Mouse (Mus musculus) kidney, postnatal 0 days (tissue): ENCODE data around the gene Ccdc170. TPM values are rescaled to one million over a fixed set of nuclear protein-coding genes. Genes with fewer than 3 reads are reported as not detected.

Source experiments
- ATAC-seq: fragments of 200-750 bp; cut with Nextera tagmentation; replicated peaks from 2 replicates; pipeline ENCODE4 v1.8.0; 2017; ENCODE audit warnings: low read depth, moderate number of reproducible peaks, moderate TSS enrichment, moderate library complexity; ENCODE audit not compliant: low FRiP score
- DNase-seq: peaks from one replicate; pipeline ENCODE4 v3.0.0-alpha.2; 2016; ENCODE audit warnings: low spot score
- H3K27ac ChIP-seq: fragments of 300-500 bp; sonication (generic); 2 replicates; pipeline ENCODE4 v1.5.1; 2014; ENCODE audit warnings: mild to moderate bottlenecking
- H3K27me3 ChIP-seq: fragments of 300-500 bp; sonication (generic); 2 replicates; pipeline ENCODE4 v1.6.1; 2014; ENCODE audit warnings: low read length, mixed read lengths; ENCODE audit not compliant: insufficient read depth
- H3K36me3 ChIP-seq: fragments of 300-500 bp; sonication (generic); 2 replicates; pipeline ENCODE4 v1.6.1; 2014; ENCODE audit warnings: low read length, mixed read lengths; ENCODE audit not compliant: insufficient read depth
- H3K4me1 ChIP-seq: fragments of 300-500 bp; sonication (generic); replicated peaks from 2 replicates; pipeline ENCODE4 v1.6.1; 2014; ENCODE audit warnings: antibody characterized with exemption, low read length, mixed read lengths; ENCODE audit not compliant: insufficient read depth
- H3K4me2 ChIP-seq: fragments of 300-500 bp; sonication (generic); 2 replicates; pipeline ENCODE4 v1.6.1; 2014; ENCODE audit warnings: mild to moderate bottlenecking, low read length, moderate library complexity, mixed read lengths
- H3K4me3 ChIP-seq: fragments of 300-500 bp; sonication (generic); replicated peaks from 2 replicates; pipeline ENCODE4 v1.5.1; 2014; ENCODE audit warnings: low read depth, low read length
- H3K9ac ChIP-seq: fragments of 300-500 bp; sonication (generic); 2 replicates; pipeline ENCODE4 v1.6.1; 2014; ENCODE audit warnings: low read depth, low read length
- H3K9me3 ChIP-seq: fragments of 300-500 bp; sonication (generic); replicated peaks from 2 replicates; pipeline ENCODE4 v1.6.1; 2016; ENCODE audit warnings: low read length, inconsistent platforms, mixed read lengths
- CTCF ChIP-seq: IDR thresholded peaks from 2 replicates; pipeline ENCODE4 v1.5.1; 2016; ENCODE audit warnings: antibody characterized with exemption, low read depth, mild to moderate bottlenecking, moderate library complexity
- WGBS: fragments of 180-500 bp; shearing (Covaris S2); extraction: QIAGEN DNeasy Blood & Tissue Kit; methylation state at CpG from one replicate; pipeline ENCODE4 v1.1.7; 2014; 5-methylcytosine and 5-hydroxymethylcytosine counted together
- polyA plus RNA-seq: library from polyadenylated mRNA; unstranded; fragments of >200 nt; fragmentation: Nextera tagmentation; extraction: Ambion mirVana; gene quantifications from 2 replicates; pipeline ENCODE4 v1.2.1, GENCODE M21; 2015

Gene Ccdc170
- polyA plus RNA-seq, 1 experiment from 2014 or later, result 1.0 TPM

DNA sequence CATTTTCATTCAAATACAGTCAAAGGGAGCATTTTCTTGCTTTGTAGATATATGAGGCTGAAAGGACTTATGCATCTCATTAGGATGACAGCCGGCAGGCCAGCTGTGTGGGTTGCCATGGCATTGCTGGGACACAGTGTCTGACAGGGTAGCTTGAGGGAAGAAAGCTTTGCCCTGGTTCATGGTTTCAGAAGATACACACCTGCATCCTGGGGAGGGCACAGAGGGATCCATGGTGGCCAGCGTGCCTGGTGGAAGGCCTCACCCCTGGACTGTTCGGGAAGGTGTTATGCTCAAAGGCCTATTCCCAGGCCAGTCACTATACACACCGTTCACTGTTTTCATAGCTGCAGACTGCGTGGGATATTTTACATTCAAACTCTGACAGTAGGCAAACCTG is 99.6 kb downstream of the Ccdc170 start:
- WGBS, result 87% methylated on average over 5 of the region's 5 CpGs
- no peak for TF ChIP-seq CTCF
- no peak overlapping the region for H3K27ac ChIP-seq
- H3K4me3 ChIP-seq, result no peak overlapping the region
- no peak for DNase-seq
- no peaks in the 10 kb centered on the region for H3K9me3 ChIP-seq
- no peaks in the 10 kb centered on the region for H3K36me3 ChIP-seq
- H3K4me2 ChIP-seq, result no peak overlapping the region
- H3K4me1 ChIP-seq, result no peaks in the 10 kb centered on the region
- no peaks in the 10 kb centered on the region for H3K27me3 ChIP-seq
- no peak overlapping the region for H3K9ac ChIP-seq
- no peak for ATAC-seq

DNA sequence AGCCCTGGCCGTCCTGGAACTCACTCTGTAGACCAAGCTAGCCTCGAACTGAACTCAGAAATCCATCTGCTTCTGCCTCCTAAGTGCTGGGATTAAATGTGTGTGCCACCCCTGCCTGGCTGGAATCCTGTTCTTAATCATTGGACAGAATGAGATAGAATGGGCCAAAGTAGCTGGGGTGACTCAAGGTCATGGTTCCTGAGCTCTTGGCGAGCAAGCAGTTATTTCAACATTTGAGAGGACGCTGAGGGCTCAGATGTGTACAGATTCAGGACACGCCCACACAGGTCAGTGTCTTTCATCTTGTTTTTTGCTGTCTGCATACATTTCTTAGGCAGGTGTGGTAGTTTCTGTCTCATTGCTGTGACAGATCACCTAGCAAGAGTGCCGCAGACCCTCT is 104.4 kb downstream of the Ccdc170 start:
- TF ChIP-seq CTCF, result no peak
- WGBS, result 84% methylated on average over 6 of the region's 6 CpGs
- no peak for DNase-seq

DNA sequence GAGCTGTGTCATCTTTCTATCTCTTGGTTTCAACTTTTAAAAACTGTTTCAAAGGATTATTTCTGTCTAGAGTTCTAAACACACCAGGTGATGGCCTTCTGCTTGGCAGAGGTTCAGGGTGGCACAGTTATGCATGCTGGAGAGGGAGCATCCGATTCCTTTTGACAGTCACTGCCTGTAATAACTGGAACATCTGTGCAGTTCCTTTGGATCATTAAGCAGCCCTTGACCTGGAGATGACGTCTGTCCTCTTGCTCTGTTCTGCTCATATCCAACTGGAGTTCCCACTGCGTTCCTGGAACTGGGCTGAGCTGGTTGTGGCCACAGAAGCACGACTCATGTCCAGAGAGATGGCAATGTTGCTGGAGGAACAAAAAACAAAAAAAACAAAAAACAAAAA is 107.3 kb downstream of the Ccdc170 start:
- DNase-seq (no peak), ATAC-seq (no peak)
- TF ChIP-seq CTCF, result no peak
- WGBS, result 43% methylated on average over 4 of the region's 4 CpGs
- Histone ChIP-seq H3K4me3 (no peak overlapping the region), H3K9ac (no peak overlapping the region), H3K27ac (no peak overlapping the region), H3K27me3 (no peaks in the 10 kb centered on the region), H3K4me1 (no peaks in the 10 kb centered on the region), H3K36me3 (no peaks in the 10 kb centered on the region), H3K9me3 (no peaks in the 10 kb centered on the region), H3K4me2 (no peak overlapping the region)

More for the DNA sequence above, 104.4 kb downstream of the Ccdc170 start:
- H3K9me3 ChIP-seq, result no peaks in the 10 kb centered on the region
- H3K27ac ChIP-seq, result no peak overlapping the region
- no peak overlapping the region for H3K4me2 ChIP-seq
- no peak overlapping the region for H3K9ac ChIP-seq
- ATAC-seq, result no peak
- no peaks in the 10 kb centered on the region for H3K36me3 ChIP-seq
- H3K4me3 ChIP-seq, result no peak overlapping the region
- no peaks in the 10 kb centered on the region for H3K4me1 ChIP-seq
- H3K27me3 ChIP-seq, result no peaks in the 10 kb centered on the region

DNA sequence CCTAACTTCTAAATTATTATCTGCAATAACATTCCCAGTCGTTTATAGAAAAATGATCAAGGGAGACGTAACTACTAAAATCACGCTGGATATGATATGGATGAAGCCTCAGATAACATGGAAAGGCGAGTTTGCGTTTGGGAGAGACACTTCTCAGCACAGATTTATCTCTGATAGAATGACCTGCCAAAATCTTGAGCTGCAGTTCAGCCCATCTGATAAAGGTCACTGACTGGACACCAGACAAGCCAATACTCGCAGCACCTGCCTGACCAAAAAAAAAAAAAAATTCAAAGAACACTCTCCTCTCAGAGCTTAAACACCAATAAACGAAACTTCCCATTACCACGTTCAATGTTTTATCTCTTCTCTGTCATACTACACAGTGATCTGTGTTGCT is 108.7 kb downstream of the Ccdc170 start:
- no peak overlapping the region for H3K4me3 ChIP-seq
- H3K9ac ChIP-seq, result no peak overlapping the region
- H3K36me3 ChIP-seq, result no peaks in the 10 kb centered on the region
- no peaks in the 10 kb centered on the region for H3K27me3 ChIP-seq
- 66% methylated on average over 8 of the region's 8 CpGs for WGBS
- TF ChIP-seq CTCF, result no peak
- H3K9me3 ChIP-seq, result no peaks in the 10 kb centered on the region
- H3K4me2 ChIP-seq, result no peak overlapping the region
- ATAC-seq, result no peak
- H3K4me1 ChIP-seq, result no peaks in the 10 kb centered on the region
- no peak overlapping the region for H3K27ac ChIP-seq
- no peak for DNase-seq

DNA sequence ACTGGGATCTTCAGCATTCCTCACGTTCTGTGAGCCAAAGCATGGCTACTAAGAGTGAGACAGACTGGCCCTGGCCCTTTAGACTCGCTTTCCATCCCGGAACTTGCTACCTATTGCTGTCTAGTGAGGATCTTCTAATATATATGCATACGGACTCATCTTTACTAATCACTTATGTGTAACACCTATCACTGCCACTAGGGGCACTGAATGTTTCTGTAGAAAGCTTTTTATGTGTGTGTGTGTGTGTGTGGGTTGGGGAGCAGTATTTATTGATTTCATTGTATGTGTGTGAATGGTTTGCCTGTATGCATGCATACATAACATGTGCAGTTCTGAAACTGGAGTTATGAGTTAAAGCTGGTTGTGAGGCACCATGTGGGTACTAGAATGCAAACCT is 111.5 kb downstream of the Ccdc170 start:
- Histone ChIP-seq H3K4me2 (no peak overlapping the region), H3K4me1 (no peaks in the 10 kb centered on the region), H3K4me3 (no peak overlapping the region), H3K27me3 (no peaks in the 10 kb centered on the region), H3K9me3 (no peaks in the 10 kb centered on the region), H3K27ac (no peak overlapping the region), H3K9ac (no peak overlapping the region), H3K36me3 (no peaks in the 10 kb centered on the region)
- peak; percentile 66 for TF ChIP-seq CTCF
- ATAC-seq (no peak), DNase-seq (peak; percentile 34)
- WGBS, result 72% methylated on average over 4 of the region's 4 CpGs

DNA sequence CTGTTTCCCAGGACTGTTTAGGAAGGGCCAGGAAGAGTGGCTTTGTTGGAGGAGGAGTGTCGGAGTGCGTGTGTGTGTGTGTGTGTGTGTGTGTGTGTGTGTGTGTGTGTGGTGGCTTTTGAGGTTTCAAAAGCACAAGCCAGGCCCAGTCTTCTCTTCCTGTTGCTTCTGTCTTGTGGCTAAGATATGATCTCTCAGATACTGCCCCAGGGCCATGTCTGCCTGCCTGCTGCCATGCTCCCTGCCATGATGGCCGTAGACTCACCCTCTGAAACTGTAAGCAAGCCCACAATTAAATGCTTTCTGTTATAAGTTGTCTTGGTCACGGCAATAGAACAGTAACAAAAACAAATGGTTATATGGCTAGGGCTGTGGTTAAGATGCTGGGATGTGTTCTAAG is 114.9 kb downstream of the Ccdc170 start:
- no peaks in the 10 kb centered on the region for H3K27me3 ChIP-seq
- no peaks in the 10 kb centered on the region for H3K9me3 ChIP-seq
- no peaks in the 10 kb centered on the region for H3K36me3 ChIP-seq
- TF ChIP-seq CTCF, result no peak
- H3K4me2 ChIP-seq, result no peak overlapping the region
- DNase-seq, result no peak
- 84% methylated on average over 4 of the region's 4 CpGs for WGBS
- H3K27ac ChIP-seq, result no peak overlapping the region
- no peaks in the 10 kb centered on the region for H3K4me1 ChIP-seq
- H3K9ac ChIP-seq, result no peak overlapping the region
- ATAC-seq, result no peak
- H3K4me3 ChIP-seq, result no peak overlapping the region

DNA sequence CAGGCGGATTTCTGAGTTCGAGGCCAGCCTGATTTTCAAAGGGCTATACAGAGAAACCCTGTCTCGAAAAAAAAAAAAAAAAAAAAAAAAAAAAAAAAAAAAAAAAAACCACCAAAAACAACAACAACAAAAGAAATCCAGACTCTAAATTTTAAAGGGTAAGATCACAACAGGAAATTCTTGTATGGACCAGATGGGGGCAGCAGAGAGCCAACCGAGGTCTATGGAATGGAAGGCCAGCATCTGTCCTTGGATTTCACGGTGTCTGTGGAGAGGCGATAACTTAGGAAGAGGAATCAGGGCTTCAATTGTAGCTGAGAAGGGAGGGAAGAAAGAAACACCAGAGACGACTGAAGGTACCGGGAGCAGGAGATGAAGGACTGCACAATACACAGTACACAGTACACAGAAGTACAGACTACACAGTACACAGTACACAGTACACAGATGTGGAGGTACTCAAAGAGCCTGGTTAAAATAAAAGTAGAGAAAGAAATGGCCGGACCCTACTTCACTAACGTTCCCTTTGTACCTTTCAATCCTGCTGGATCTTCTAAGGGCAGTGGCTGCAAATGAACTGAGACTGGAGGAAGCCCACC is 116.0 kb downstream of the Ccdc170 start:
- peak; percentile 71 for TF ChIP-seq CTCF
- peak; percentile 80 for DNase-seq
- H3K9me3 ChIP-seq, result no peaks in the 10 kb centered on the region
- no peak overlapping the region for H3K9ac ChIP-seq
- no peaks in the 10 kb centered on the region for H3K27me3 ChIP-seq
- 66% methylated on average over 10 of the region's 10 CpGs for WGBS
- no peak overlapping the region for H3K27ac ChIP-seq
- no peaks in the 10 kb centered on the region for H3K36me3 ChIP-seq
- H3K4me1 ChIP-seq, result no peaks in the 10 kb centered on the region
- H3K4me3 ChIP-seq, result no peak overlapping the region
- ATAC-seq, result no peak
- no peak overlapping the region for H3K4me2 ChIP-seq
